Mouse (Mus musculus) CD4-positive helper T cell, adult 2 months (primary cell): ENCODE measurements around the gene Tmtc1.

Experiments
- DNase-seq: peaks from one replicate; pipeline ENCODE4 v3.0.0-alpha.2; 2012; ENCODE audit warnings: low read depth, missing footprints, low spot score

The Tmtc1 gene

DNA sequence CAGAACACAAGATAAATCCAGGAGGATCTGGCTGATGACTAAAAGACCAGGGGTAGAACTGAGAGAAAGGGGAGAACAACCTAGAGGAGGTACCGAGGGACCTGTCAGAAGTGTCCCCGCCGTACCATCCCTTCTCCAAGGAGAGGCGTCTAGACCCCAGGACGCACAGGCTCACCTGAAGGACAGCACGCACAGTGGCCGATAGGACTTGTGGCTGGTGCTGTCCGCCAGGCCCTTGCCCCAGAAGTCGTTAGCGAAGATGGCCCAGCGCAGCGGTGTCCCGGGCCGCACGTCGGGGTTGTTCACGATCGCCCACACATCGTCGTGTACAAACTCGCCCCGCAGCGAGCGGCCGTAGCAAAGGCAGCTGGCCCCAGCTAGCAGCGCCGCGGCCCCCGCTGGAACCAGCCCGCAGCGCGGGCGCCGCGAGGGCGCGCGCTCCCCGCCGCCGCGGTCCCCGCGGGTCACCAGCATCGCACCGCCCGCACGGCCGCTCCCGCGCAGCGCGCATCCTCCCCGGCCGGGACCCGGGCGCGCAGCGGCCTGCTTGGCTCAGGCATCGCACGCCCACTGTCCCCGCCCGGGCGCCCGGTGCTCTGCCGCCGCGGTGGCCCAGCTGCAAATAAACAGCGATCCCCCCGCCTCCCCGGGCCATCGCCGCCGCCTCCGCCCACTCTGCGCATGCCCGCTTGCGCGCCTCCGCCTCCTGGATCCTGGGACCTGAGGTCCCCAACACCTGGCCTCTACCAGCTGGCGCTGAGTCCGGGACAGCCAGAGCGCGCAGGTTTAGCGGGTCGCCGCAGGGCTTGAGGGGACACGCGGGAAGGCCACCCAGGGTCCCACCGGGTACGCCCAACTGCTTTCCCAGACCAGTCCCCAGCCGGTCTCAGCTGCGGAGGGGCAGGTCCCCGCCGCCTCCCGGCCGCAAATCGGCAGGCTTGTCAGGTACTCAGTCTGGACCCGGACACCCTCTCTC, at the start of gene Tmtc1:
Gene Tmtc1 (minus strand): TSS at position 664 of the 976 bp plus-strand sequence.
- DNase-seq = no peak

DNA sequence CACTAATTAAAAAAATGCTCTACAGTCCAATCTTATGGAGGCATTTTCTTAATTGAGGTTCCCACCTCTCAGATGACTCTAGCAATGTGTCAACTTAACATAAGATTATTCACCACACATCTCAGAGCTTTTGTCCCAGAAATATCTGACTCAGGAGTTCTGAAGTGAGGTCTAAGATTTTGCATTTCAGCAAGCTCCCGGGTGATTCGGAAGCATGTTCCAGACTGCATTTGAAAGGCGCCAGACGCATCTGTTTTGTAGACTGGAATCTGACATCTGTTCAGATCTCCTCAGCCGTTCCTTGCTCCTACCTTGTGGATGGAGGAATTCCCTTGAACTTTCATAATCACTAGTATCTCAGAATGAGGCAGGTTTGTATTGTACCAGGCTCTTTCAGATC, 47.7 kb upstream of the Tmtc1 start:
- DNase-seq = no peak

GRCm38 (mm10) chr6:148486756-148487155, 42.6 kb upstream of the Tmtc1 start:
- DNase-seq = no peak

GRCm38 (mm10) chr6:148481894-148482293, 37.7 kb upstream of the Tmtc1 start:
- DNase-seq = no peak

DNA sequence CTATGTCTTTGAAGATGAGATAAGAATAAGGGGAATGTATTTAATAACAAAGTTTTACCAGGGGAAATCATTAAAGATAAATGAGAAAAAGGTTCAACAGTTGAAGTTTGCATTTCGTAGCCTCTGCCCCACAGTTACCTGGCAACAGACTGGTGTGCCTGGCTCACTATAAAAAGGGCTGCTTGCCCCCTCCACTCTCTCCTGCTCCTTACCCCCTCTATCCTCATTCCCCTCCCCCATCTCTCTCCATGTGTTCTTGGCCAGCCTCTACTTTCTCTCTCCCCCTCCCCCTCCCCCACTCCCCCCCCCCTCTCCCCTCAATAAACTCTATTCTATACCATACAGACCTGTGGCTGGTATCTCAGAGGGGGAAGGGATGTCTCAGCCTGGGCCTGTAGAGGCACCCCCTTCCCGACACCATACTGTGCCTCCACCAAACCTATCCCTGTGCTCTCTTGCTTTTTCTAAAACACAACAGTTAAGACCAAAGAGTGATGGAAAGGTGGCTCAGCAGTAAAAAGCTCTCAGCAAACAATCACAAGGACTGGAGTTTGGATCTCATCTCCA, 35.6 kb upstream of the Tmtc1 start:
- no peak for DNase-seq

- no peak for DNase-seq
These were observed 34.2 kb upstream of the Tmtc1 start for GRCm38 (mm10) chr6:148478350-148478749.

- no peak for DNase-seq
These were observed 28.1 kb upstream of the Tmtc1 start for GRCm38 (mm10) chr6:148472289-148472688.

DNA sequence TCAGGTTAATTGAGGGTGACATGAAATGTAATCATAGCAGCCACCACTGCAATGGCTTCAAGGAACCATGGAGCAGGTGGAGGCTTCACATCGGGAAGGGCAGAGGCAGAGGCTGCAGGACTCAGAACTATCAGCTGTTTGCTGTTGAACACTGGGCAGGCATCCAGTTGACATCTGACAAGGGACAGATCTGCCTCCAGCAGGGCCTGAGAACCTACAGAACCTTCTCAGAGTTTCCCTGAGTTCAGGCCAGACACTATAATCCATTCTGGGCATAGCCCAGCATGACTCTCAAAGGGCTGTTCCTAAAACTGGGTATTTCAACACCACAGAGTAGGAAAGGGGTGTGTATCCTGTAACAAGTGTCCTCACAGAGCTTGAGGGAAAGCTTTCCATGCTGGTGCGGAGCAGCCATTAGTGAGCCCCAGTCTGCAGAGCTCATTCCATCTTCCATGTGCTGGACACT, 23.8 kb upstream of the Tmtc1 start:
- no peak for DNase-seq

DNA sequence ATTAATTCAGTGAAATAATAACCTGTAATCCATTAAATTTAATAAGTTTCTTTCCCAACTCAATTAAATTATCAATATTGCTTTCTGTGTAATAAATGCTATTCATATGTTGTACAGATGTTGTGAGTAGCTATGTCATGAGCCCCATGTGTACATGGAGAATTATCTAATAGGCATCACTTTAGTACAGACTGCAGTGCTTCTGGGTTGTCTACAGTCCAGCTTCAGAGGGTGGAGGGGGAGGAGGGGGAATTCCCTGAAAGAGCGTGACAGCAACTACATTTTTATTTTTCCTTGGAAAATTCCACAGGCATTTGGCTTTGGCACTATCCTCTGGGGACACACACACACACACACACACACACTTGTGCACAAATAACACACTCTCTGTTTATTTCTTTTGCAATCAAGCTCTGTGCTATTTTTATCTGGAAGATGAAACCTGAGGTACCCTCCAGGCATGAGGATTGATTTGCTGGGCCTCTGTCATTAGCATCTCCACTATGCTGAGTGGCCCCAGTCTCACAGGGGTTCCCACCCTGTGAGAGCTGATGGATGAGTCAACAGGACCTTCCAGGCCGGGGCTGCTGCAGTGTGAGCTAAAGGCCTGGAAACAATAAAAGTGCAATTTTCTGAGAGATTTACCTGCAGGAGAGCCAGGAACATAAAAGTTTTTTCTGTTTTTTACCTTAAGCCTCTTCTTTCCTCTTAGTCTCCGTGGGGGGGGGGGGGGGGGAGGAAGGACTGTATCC, 23.2 kb upstream of the Tmtc1 start:
- no peak for DNase-seq

- DNase-seq = no peak
These were observed 15.4 kb upstream of the Tmtc1 start for GRCm38 (mm10) chr6:148459636-148460035.

GRCm38 (mm10) chr6:148455470-148455869, 11.3 kb upstream of the Tmtc1 start:
- no peak for DNase-seq

DNA sequence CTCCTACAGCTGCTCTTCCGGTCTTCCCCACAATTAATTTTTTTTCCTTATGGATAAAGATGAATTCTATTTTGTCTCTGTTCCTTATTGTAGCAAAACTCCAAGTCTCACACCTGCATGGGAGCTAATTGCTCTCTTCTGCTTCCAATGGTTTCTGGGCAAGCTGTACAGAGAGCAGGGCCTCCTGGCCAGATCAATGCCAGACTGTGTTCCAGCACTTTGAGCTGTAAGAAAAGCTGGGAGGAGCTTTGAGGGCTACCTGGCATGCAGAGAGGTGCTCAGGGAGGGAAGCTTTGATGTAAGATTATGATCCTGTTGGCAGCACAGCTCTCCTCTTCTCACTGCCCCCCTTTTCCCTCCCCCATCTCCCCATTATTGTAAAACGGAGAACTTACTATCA, 10.6 kb upstream of the Tmtc1 start:
- DNase-seq = no peak

GRCm38 (mm10) chr6:148448151-148448550, 4.0 kb upstream of the Tmtc1 start:
- no peak for DNase-seq

GRCm38 (mm10) chr6:148446113-148446512, 1.9 kb upstream of the Tmtc1 start:
- no peak for DNase-seq

- DNase-seq = no peak
These were observed 607 bp upstream of the Tmtc1 start for GRCm38 (mm10) chr6:148444796-148445195.

DNA sequence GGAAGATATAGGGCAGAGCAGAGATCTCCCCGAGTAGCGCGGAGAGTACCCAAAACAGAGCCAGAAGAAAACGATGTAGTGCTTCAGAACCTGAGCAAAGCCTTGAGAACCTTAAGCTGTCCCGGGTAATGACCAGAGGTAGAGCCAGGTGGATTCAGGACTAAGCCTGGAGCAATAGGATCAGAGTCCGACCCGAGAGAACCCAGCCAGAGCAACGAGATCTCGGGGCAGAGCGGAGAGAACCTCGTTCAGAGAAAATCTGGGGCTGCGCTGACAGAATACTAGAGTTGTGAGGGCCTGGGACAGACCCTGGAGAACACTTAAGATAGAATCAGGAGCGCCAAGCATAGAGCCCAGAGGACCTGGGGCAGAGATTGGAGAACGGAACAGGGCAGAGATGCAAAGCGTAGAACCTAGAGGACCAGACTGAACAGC, 881 bp downstream of the Tmtc1 start:
- no peak for DNase-seq

DNA sequence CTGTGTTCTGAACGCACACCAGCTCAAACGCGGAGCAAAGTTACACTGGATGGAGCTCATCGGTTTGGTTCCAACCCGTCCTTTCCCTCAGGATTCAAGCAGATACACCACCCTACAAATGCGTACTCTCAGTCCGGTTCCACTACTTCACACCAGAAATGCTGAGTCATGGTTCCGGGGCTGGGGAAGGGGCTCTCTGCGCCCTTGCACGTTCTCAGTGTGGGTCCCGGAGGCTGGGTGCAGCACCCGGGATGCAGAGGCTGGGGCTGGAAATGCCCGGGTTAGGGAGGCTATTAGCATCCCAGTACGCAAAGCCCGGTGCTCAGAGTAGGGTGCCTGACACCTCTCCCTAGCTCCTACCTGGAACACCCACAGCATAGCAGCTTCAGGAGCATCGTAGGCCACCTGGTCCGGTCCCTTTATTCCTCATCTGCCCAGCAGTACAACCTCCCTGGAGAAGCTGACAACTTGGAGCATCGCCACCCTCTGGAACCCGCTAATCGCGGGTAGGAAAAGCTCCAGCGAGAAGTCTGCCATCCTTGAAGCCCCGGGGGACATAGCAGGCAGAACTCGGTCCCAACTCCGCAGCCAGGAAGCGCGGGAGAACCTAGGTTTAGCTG, 1.4 kb downstream of the Tmtc1 start:
- DNase-seq = no peak

GRCm38 (mm10) chr6:148441871-148442270, 2.3 kb downstream of the Tmtc1 start:
- no peak for DNase-seq

DNA sequence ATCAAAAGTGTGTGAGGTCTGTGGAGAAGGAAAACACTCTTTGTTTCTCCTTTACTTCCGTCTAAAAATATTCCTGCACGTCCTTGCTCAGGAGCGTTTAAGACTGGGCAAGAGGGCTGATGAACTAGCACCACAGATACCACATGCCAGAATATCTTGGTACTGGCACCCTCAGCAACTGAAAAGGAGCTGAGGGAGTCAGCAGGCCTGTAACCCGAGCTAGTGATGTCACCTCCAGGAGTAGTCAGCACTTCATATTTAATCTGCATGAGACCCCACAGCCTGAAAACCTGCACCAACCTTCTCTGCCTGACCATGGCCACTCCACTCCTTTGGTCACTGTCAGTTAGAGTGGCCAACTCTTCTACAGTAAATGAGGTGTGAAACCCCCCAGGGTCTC, 5.1 kb downstream of the Tmtc1 start:
- DNase-seq = no peak

DNA sequence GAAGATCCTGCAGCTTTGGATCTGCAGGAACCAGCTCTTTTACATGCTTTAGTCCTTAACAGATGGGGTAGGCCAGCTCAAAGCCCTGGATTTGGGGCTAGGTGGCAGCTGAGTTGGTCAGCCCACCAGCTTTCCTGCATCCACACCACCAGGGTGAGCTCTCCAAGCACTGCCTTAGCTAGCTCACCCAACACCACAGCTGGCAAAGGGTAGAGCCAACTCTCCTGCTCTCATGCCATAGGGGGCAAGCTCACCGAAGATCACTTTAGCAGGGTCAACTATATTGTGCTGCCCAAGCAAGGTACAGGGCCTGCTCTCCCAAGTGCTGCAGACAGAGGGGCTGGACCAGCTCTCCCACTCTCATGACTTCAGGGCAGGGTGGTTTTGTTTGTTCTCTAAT, 6.6 kb downstream of the Tmtc1 start:
- DNase-seq = no peak

- peak; percentile 45 for DNase-seq
These were observed 7.7 kb downstream of the Tmtc1 start for GRCm38 (mm10) chr6:148436441-148437001.
